Mouse (Mus musculus) cerebellum, postnatal 14 days (tissue): ENCODE measurements around the gene Aplp1.
"Not testable (repeated sequence)": the region's sequence is repeated elsewhere in the genome, so short reads cannot be mapped to it uniquely, and the experiment has no call there.

Experiments
- DNase-seq, 2 experiments: peaks; one replicate each; pipeline ENCODE4 v3.0.0; 2021; ENCODE audit warnings: mixed read lengths in 2 of 2

Aplp1 gene

GRCm38 (mm10) chr7:30444971-30445751, at the start of gene Aplp1:
Gene Aplp1, minus strand, starts transcription at chr7:30445535.
- peak; percentile 81 to 84 for DNase-seq

- peak in 1 of 2 experiments; percentile 23 for DNase-seq
Measured at GRCm38 (mm10) chr7:30493401-30493931, 48.1 kb upstream of the Aplp1 start, which contains the start of gene Prodh2. Gene Prodh2, plus strand, starts transcription at chr7:30493622.

- DNase-seq: peak; percentile 94 to 97
Measured at GRCm38 (mm10) chr7:30492765-30493164, 47.4 kb upstream of the Aplp1 start.

DNA sequence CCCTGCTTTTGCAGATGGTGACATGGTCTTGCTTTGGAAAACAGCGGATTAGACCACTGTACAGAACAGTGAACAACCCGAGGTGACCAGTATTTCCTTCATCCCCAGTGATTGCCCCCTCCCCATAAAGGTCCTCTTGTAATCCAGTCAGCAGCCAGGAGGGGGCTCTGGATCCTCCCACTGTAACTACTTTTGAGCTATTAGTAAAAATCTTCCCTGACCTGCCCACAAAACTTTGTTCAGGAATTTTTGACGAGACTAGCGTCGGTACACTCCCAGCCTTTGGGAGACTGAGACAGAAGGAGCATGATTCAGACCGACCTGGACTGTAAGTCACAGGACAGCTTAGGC, 45.6 kb upstream of the Aplp1 start:
- DNase-seq: no peak

- peak; percentile 74 to 80 for DNase-seq
Measured at GRCm38 (mm10) chr7:30490251-30490956, 45.1 kb upstream of the Aplp1 start.

GRCm38 (mm10) chr7:30484250-30484649, 38.9 kb upstream of the Aplp1 start:
- no peak for DNase-seq

GRCm38 (mm10) chr7:30477415-30478381, 32.4 kb upstream of the Aplp1 start:
- DNase-seq: peak; percentile 56 to 65

- not testable (repeated sequence) for DNase-seq
Measured at GRCm38 (mm10) chr7:30476136-30476535, 30.8 kb upstream of the Aplp1 start.

DNA sequence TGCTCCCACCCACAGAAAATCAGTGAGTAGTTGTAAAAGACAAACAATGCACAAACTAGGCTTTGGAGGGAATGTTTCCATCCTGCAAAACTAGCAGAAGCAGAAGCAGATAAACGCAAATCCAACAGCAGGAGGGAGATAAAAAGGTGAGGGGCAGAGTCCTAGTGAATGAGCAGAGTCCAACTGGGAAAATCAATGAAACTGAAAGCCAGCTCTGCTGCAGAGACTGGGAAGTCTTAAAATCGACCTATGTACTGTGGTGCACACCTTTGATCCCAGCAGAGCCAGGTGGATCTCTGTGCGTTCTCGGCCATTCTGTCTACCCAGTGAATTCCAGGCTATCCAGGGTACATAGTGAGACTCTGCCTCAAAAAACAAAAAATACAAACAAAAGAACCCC, 29.7 kb upstream of the Aplp1 start:
- no peak for DNase-seq

- peak; percentile 66 to 85 for DNase-seq
Measured at GRCm38 (mm10) chr7:30472411-30472810, 27.1 kb upstream of the Aplp1 start.

DNA sequence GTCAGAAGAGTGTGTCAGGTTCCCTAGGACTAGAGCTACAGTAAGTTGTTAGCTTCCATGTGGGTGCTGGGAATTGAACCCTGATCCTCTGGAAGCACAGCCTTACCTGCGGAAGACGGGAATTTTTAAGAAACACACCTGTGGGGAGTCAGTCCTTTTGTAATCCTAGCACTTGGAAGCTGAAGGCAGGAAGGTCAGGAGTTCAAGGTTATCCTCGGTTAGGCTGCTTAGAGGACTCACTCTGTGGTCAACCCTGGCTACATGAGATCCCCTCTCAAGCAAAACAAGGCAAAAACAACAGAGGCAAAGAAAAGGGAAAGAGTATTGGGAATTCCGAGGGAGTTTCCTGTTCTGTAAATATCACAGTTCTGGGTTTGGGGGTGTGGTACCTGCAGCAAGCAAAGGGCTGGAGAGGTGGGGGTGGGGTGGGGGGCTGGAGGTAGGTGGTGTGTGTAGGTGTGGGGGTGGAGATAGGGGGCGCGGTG, 19.5 kb upstream of the Aplp1 start:
- DNase-seq: no peak

- no peak for DNase-seq
Measured at GRCm38 (mm10) chr7:30463996-30464395, 18.7 kb upstream of the Aplp1 start.

DNA sequence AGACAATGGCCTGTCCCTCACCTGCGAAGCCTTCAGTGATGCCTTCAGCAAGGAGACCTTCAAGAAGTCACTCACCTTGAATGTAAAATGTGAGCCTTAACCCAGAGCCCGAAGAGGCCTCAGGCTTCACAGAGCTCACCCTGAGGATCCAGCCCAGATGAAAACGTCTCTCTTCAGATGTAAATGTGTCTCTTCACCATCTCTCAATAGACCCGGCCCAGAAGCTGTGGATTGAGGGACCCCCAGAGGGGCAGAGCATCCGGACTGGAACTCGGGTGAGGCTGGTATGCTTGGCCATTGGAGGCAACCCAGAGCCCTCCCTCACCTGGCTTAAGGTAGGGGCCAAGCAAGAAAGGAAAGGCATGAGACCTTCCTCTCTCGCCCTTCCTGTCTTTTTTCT, 18.2 kb upstream of the Aplp1 start:
- DNase-seq: no peak

DNA sequence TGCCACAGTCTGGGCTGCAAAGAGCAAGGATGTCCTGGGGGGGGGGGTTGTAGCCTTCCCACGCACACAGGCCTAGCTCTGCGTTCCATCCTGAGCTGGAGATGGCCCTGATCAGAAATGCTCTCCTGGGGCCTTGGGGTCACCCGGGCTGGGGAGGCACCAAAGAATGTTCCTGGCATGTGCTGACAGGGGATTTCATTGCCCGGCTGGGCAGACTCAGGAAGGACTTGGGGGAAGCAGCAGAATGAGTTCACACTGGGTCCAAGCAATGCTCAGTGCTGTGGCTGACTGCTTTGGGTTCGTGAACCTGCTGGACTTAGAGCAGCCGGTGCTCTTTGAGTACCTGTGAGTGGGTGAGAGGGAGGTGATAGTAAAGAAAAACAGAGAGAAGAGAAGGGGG, 14.1 kb upstream of the Aplp1 start:
- DNase-seq: no peak

GRCm38 (mm10) chr7:30457629-30458330, 12.4 kb upstream of the Aplp1 start, which contains the start of the genes Kirrel2 and Nphs1:
Gene Kirrel2, minus strand, starts transcription at chr7:30457690.
Gene Nphs1, plus strand, starts transcription at chr7:30458315.
- peak; percentile 44 to 51 for DNase-seq

DNA sequence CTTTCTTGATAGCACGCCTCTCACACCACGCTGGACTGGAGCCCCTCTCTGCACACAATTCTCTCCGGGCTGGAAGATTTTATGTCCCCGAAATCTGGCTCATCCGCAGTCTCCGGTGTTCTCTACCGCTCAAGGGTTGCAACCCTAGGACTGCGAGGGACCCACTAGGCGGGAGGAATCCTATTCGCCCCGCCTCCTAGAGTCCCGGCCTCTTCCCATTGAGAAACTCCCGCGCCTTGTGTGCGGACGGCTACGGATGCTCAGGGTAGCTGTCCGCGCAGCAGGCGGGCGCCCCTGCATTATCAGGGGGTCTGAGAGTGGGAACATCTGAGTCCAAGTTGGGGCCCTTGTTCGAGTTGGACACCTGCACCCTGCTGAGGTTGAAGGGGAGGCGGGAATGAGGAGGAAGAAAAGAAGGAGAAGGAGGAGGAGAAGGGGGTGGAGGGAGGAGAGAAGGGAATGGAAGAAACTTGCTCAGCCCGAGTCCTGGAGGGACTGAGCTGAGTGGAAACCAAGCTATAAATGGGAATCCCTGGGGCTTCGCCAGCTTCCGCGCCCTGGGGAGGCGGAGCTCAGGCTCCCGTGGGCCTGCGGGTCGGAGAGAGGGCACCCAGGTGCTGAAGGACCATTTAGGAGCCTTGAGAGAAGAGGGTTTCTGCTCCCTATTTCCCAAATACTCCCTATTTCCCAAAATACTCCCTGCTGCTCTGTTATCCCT, 11.7 kb upstream of the Aplp1 start:
- no peak for DNase-seq

DNA sequence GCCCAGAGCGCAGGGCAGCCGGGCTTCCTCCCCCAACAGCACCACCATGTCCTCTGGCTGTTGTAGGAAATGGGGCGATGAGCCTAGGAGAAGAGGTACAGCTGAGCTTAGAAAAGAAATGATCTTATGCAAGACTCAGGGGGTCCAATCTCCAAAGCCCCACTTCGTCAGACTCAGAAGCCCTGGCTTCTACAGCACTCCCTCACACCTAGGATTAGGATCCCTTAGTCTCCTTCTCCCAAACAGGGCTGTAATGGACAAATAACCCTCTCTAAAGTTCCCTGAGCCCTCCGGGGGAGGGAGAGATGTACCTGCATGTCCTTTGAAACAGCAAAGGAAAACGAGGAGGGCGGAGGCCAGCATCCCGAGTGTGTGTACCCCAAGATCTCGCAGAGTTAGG, 11.2 kb upstream of the Aplp1 start:
- no peak for DNase-seq

GRCm38 (mm10) chr7:30454259-30454658, 8.9 kb upstream of the Aplp1 start:
- DNase-seq: no peak

- DNase-seq: peak in 1 of 2 experiments; percentile 40
Measured at GRCm38 (mm10) chr7:30453766-30454165, 8.4 kb upstream of the Aplp1 start.

DNA sequence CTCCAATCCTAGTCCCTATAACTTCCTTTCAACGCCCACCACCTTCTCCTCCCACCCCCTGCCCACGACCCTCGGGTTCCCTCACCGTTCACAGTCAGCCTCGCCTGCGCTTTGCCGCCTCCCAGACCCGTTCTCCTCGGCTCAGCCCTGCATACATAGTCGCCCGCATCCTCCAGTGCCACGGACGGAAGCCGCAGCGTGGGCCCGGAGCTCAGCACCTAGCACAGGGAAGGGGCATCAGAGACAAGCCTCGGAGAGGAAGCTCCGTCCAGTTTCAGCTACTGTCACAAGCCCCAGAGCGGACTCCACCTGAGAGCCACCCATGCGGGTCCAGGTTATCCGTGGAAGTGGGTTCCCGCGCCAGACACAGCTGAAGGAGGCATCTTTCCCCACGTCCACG, 8.0 kb upstream of the Aplp1 start:
- DNase-seq: no peak

DNA sequence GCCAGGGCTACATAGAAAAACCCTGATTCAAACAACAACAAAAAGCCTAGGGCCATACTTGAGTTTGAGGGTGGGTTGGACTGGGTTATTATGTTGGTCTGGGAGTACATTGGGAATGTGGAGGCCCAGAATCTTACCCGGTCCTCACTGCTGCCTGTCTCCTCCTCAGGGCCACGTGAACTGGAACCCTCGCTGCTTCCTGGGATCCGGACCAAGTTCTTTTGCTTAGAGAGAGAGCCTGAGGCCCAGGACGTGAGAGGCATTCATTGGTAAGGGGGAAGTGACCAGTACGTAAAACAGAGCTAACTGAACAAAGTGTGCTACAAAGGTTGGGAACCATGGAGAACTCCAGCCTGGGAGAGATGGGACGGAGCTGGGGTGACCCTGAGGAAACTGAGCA, 4.9 kb upstream of the Aplp1 start:
- no peak for DNase-seq
